ENCODE assay signal across 8 mouse cellular contexts in the genomic region with DNA sequence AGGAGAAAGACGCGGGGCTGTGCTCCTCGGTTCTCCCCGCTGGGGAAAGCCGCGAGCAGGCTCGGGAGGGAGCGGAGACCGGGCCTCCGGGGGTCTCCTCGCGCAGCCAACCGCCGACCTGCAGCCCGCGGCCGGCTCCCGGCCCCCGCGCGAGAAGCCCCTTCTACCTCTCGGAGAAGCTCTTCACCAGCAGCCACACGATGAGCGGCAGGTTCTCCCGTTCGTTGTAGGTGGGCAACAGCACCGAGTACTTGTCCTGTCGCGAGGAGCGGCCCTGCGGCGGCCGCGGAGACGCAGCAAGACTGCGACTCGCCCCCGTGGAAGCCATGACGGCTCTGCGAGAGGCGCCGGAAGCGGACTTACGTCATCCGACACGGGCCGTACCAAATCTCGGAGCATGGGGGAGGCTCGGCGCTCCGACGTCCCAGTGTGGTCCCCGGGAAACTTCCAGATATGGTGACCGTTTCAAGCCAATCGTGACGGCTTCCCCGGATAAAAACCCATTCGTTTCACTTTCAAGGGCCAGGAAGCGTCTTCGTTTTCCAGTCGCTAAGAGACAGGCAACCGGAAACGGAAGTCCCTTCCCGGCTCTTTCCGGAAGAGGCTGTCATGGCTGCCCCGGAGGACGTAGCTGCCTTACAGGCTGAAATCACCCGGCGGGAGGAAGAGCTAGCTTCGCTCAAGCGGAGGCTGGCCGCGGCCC. TPM values are rescaled to one million over a fixed set of nuclear protein-coding genes. Genes with fewer than 3 reads are reported as not detected.
DNase-seq lines count a peak whose midpoint lies in the region; ATAC-seq and TF ChIP-seq lines count a peak whose summit lies in the region.

A gene (minus strand): TSS at position 339 of the 703 bp plus-strand sequence.
A gene (minus strand): TSS at position 566 of the 703 bp plus-strand sequence.
A gene (plus strand): TSS at position 597 of the 703 bp plus-strand sequence.

- H3K4me3 ChIP-seq in forebrain, embryonic 11.5 days (ENCODE audit: low read depth, low read length) = peak within 1 kb of the TSS; percentile 100
- H3K4me3 ChIP-seq in heart, embryonic 16.5 days (ENCODE audit: low read length) = peak within 1 kb of the TSS; percentile 90
- peak within 1 kb of the TSS; percentile 99 for H3K4me3 ChIP-seq in liver, embryonic 16.5 days (ENCODE audit: low read depth, low read length)
- peak within 1 kb of the TSS; percentile 98 for H3K4me3 ChIP-seq in neural tube, embryonic 13.5 days
- peak within 1 kb of the TSS; percentile 98 for H3K4me3 ChIP-seq in testis, adult 2 months (ENCODE audit: control insufficient read depth, low read depth, low read length)

- DNase-seq in CD8-positive naive resting alpha-beta T cell, adult 2 months (ENCODE audit: low read depth in 2 of 2, low spot score in 2 of 2) = peak; percentile 82 to 85
- peak; percentile 76 for DNase-seq in c-Kit-positive CD71-negative TER-119-negative erythroid progenitor cells, embryonic 14.5 days (ENCODE audit: low read depth)
- peak; percentile 89 for DNase-seq in forebrain, embryonic 11.5 days (ENCODE audit: low spot score)
- DNase-seq in kidney, postnatal 36 days = peak; percentile 85 to 89

- peak within 1 kb of the TSS; percentile 85; the same call in 1 of the 2 replicates for H3K27ac ChIP-seq in forebrain, embryonic 11.5 days (ENCODE audit: low read depth, low read length)
- peak within 1 kb of the TSS; percentile 88 for H3K27ac ChIP-seq in heart, embryonic 16.5 days (ENCODE audit: low read length)
- H3K27ac ChIP-seq in liver, embryonic 16.5 days (ENCODE audit: low read length) = peak within 1 kb of the TSS; percentile 93
- peak within 1 kb of the TSS; percentile 92 for H3K27ac ChIP-seq in neural tube, embryonic 13.5 days (replicated peaks)
- peak within 1 kb of the TSS; percentile 97 for H3K27ac ChIP-seq in testis, adult 2 months (ENCODE audit: control insufficient read depth, insufficient read depth, low read depth, low read length)

- H3K36me3 ChIP-seq in forebrain, embryonic 11.5 days (ENCODE audit: control insufficient read depth, insufficient read depth, low read length) = no peaks in the 10 kb centered on the region; the same call in 1 of the 2 replicates
- peaks cover 25% of the 10 kb centered on the region for H3K36me3 ChIP-seq in heart, embryonic 16.5 days (ENCODE audit: control insufficient read depth, insufficient read depth)
- H3K36me3 ChIP-seq in liver, embryonic 16.5 days (ENCODE audit: control insufficient read depth, insufficient read depth) = peaks cover 16% of the 10 kb centered on the region
- H3K36me3 ChIP-seq in neural tube, embryonic 13.5 days = peaks cover 39% of the 10 kb centered on the region
- no peaks in the 10 kb centered on the region; the same call in 1 of the 2 replicates for H3K36me3 ChIP-seq in testis, adult 2 months (ENCODE audit: control insufficient read depth, insufficient read depth, low read length)

- TF ChIP-seq CTCF in testis, adult 2 months (IDR thresholded peaks at IDR 0.05; ENCODE audit: control insufficient read depth, insufficient read depth, insufficient replicate concordance, low read depth, low read length) = no peak

- under 1% methylated on average over 67 of the region's 73 CpGs for WGBS in forebrain, embryonic 11.5 days
- WGBS in heart, embryonic 16.5 days = under 1% methylated on average over 73 of the region's 73 CpGs
- under 1% methylated on average over 72 of the region's 73 CpGs for WGBS in liver, embryonic 16.5 days (ENCODE audit: insufficient replicate concordance)
- under 1% methylated on average over 73 of the region's 73 CpGs for WGBS in neural tube, embryonic 13.5 days

- H3K27me3 ChIP-seq in forebrain, embryonic 11.5 days (ENCODE audit: control insufficient read depth, insufficient read depth, low read length) = no peaks in the 10 kb centered on the region
- no peaks in the 10 kb centered on the region for H3K27me3 ChIP-seq in heart, embryonic 16.5 days (ENCODE audit: control insufficient read depth, insufficient read depth, low read length)
- H3K27me3 ChIP-seq in liver, embryonic 16.5 days (ENCODE audit: control insufficient read depth, insufficient read depth, low read depth, low read length) = no peaks in the 10 kb centered on the region
- H3K27me3 ChIP-seq in neural tube, embryonic 13.5 days = no peaks in the 10 kb centered on the region
- H3K27me3 ChIP-seq in testis, adult 2 months (ENCODE audit: control insufficient read depth, insufficient read depth, low read length) = no peaks in the 10 kb centered on the region

- peak; percentile 83 for ATAC-seq in forebrain, embryonic 11.5 days (replicated peaks; ENCODE audit: low FRiP score)
- peak; percentile 84 for ATAC-seq in heart, embryonic 16.5 days (replicated peaks; ENCODE audit: extremely low read depth, insufficient read depth, low FRiP score)
- ATAC-seq in liver, embryonic 16.5 days (ENCODE audit: low read depth) = peak; percentile 81
- peak; percentile 92 for ATAC-seq in neural tube, embryonic 13.5 days (ENCODE audit: low read depth)

- H3K4me2 ChIP-seq in forebrain, embryonic 11.5 days (ENCODE audit: low read depth, low read length, severe bottlenecking) = peak within 1 kb of the TSS; percentile 97
- H3K4me2 ChIP-seq in heart, embryonic 16.5 days (ENCODE audit: low read depth, low read length) = peak within 1 kb of the TSS; percentile 98
- H3K4me2 ChIP-seq in liver, embryonic 16.5 days (ENCODE audit: low read depth, low read length) = peak within 1 kb of the TSS; percentile 99
- peak within 1 kb of the TSS; percentile 100 for H3K4me2 ChIP-seq in neural tube, embryonic 13.5 days

- H3K9ac ChIP-seq in forebrain, embryonic 11.5 days (ENCODE audit: low read length) = peak within 1 kb of the TSS; percentile 73
- peak within 1 kb of the TSS; percentile 86 for H3K9ac ChIP-seq in heart, embryonic 16.5 days (ENCODE audit: low read length)
- H3K9ac ChIP-seq in liver, embryonic 16.5 days (ENCODE audit: low read depth, low read length) = peak within 1 kb of the TSS; percentile 92
- H3K9ac ChIP-seq in neural tube, embryonic 13.5 days = peak within 1 kb of the TSS; percentile 95

- H3K9me3 ChIP-seq in forebrain, embryonic 11.5 days (ENCODE audit: control insufficient read depth, low read length) = no peaks in the 10 kb centered on the region
- H3K9me3 ChIP-seq in heart, embryonic 16.5 days (replicated peaks; ENCODE audit: control insufficient read depth, low read length) = no peaks in the 10 kb centered on the region
- no peaks in the 10 kb centered on the region for H3K9me3 ChIP-seq in liver, embryonic 16.5 days (replicated peaks; ENCODE audit: control insufficient read depth, low read length)
- H3K9me3 ChIP-seq in neural tube, embryonic 13.5 days = no peaks in the 10 kb centered on the region

- peak; percentile 92 for TF ChIP-seq POLR2A in testis, adult 2 months (IDR thresholded peaks at IDR 0.05; ENCODE audit: control insufficient read depth, low read depth, low read length)

- peaks cover 13% of the 10 kb centered on the region for H3K4me1 ChIP-seq in forebrain, embryonic 11.5 days (replicated peaks; ENCODE audit: control insufficient read depth, insufficient read depth, low read length)
- H3K4me1 ChIP-seq in heart, embryonic 16.5 days (ENCODE audit: control insufficient read depth, insufficient read depth, low read length) = peaks cover 19% of the 10 kb centered on the region
- peaks cover 27% of the 10 kb centered on the region for H3K4me1 ChIP-seq in liver, embryonic 16.5 days (ENCODE audit: control insufficient read depth, low read depth, low read length)
- H3K4me1 ChIP-seq in neural tube, embryonic 13.5 days (replicated peaks) = peaks cover 48% of the 10 kb centered on the region
- peaks cover 8% of the 10 kb centered on the region for H3K4me1 ChIP-seq in testis, adult 2 months (ENCODE audit: control insufficient read depth, insufficient read depth, low read length)

RNA-seq across cellular contexts. Expression of the first gene that starts in this region (rescaled TPM):
- 25.6 and 30.3 TPM in 2 replicates for polyA plus RNA-seq in forebrain, embryonic 11.5 days (2014; fragmentation: Nextera tagmentation; extraction: Ambion mirVana)
- 10.8 and 11.8 TPM in 2 replicates for polyA plus RNA-seq in heart, embryonic 16.5 days (2015; fragmentation: Nextera tagmentation; extraction: Ambion mirVana)
- 3.8 and 4.0 TPM in 2 replicates for polyA plus RNA-seq in liver, embryonic 16.5 days (2015; fragmentation: Nextera tagmentation; extraction: Ambion mirVana)
- polyA plus RNA-seq in neural tube, embryonic 13.5 days (2015; fragmentation: Nextera tagmentation; extraction: Ambion mirVana) = 21.7 and 25.0 TPM in 2 replicates
- 14.0 and 20.7 TPM in 2 replicates for polyA plus RNA-seq in testis, adult 2 months (2012; rRNA removed)

RNA-seq across cellular contexts. Expression of the second gene that starts in this region (rescaled TPM):
- 58.6 and 65.3 TPM in 2 replicates for polyA plus RNA-seq in forebrain, embryonic 11.5 days (2014; fragmentation: Nextera tagmentation; extraction: Ambion mirVana)
- polyA plus RNA-seq in heart, embryonic 16.5 days (2015; fragmentation: Nextera tagmentation; extraction: Ambion mirVana) = 89.3 and 104 TPM in 2 replicates
- polyA plus RNA-seq in liver, embryonic 16.5 days (2015; fragmentation: Nextera tagmentation; extraction: Ambion mirVana) = 66.0 and 79.3 TPM in 2 replicates
- 66.2 and 75.9 TPM in 2 replicates for polyA plus RNA-seq in neural tube, embryonic 13.5 days (2015; fragmentation: Nextera tagmentation; extraction: Ambion mirVana)
- 30.2 and 35.8 TPM in 2 replicates for polyA plus RNA-seq in testis, adult 2 months (2012; rRNA removed)

RNA-seq across cellular contexts. Expression of the third gene that starts in this region (rescaled TPM):
- 8.5 and 9.1 TPM in 2 replicates for polyA plus RNA-seq in forebrain, embryonic 11.5 days (2014; fragmentation: Nextera tagmentation; extraction: Ambion mirVana)
- 4.3 and 4.9 TPM in 2 replicates for polyA plus RNA-seq in heart, embryonic 16.5 days (2015; fragmentation: Nextera tagmentation; extraction: Ambion mirVana)
- polyA plus RNA-seq in liver, embryonic 16.5 days (2015; fragmentation: Nextera tagmentation; extraction: Ambion mirVana) = 2.4 and 2.7 TPM in 2 replicates
- 8.2 and 8.7 TPM in 2 replicates for polyA plus RNA-seq in neural tube, embryonic 13.5 days (2015; fragmentation: Nextera tagmentation; extraction: Ambion mirVana)
- polyA plus RNA-seq in testis, adult 2 months (2012; rRNA removed) = 33.8 and 41.3 TPM in 2 replicates

Comparison
In these comparisons a context has a peak if more than half of its experiments do, and no peak if none do; other contexts are left out.
1. Peak in every context shown above with its lines: DNase-seq, ATAC-seq, H3K4me3 ChIP-seq and H3K27ac ChIP-seq.